Mouse (Mus musculus) heart, adult 2 months (tissue): Measurements from ENCODE around the gene 1110032A03Rik. TPM values are rescaled to one million over a fixed set of nuclear protein-coding genes. Genes with fewer than 3 reads are reported as not detected.

Experiments used
- DNase-seq, 2 experiments: peaks; one replicate each; pipeline ENCODE4 v3.0.0; 2021
- H3K27ac ChIP-seq: fragments of 200-600 bp; 2 replicates; pipeline ENCODE4 v1.8.1; 2022
- H3K27me3 ChIP-seq: fragments of 200-500 bp; 2 replicates; pipeline ENCODE4 v1.6.1; 2012; ENCODE audit warnings: mild to moderate bottlenecking, low read length, inconsistent platforms, mixed read lengths; ENCODE audit not compliant: control insufficient read depth, insufficient read depth
- H3K36me3 ChIP-seq: fragments of 200-500 bp; 2 replicates; pipeline ENCODE4 v1.6.1; 2012; ENCODE audit warnings: low read length, inconsistent platforms; ENCODE audit not compliant: control insufficient read depth, insufficient read depth
- H3K4me1 ChIP-seq: fragments of 200-500 bp; 2 replicates; pipeline ENCODE4 v1.6.1; 2011; ENCODE audit warnings: low read length; ENCODE audit not compliant: control insufficient read depth, insufficient read depth
- H3K4me3 ChIP-seq: fragments of 200-600 bp; 2 replicates; pipeline ENCODE4 v1.8.1; 2022
- H3K79me2 ChIP-seq: fragments of 200-500 bp; replicated peaks from 2 replicates; pipeline ENCODE4 v1.6.1; 2012; ENCODE audit warnings: mild to moderate bottlenecking, inconsistent platforms, low read length, moderate library complexity, mixed read lengths; ENCODE audit not compliant: control insufficient read depth, insufficient read depth
- H3K9ac ChIP-seq: fragments of 200-500 bp; 2 replicates; pipeline ENCODE4 v1.6.1; 2012; ENCODE audit warnings: low read depth, mild to moderate bottlenecking, control low read depth, inconsistent platforms, low read length, mixed read lengths
- CTCF ChIP-seq: fragments of 200-600 bp; IDR thresholded peaks from 2 replicates; pipeline ENCODE4 v1.8.1; 2022; ENCODE audit warnings: antibody characterized with exemption, mild to moderate bottlenecking, moderate library complexity
- EP300 ChIP-seq: fragments of 200-500 bp; IDR thresholded peaks from 2 replicates; pipeline ENCODE4 v1.6.1; 2011; ENCODE audit warnings: low read depth, low read length, control low read depth; ENCODE audit not compliant: insufficient read depth
- POLR2A ChIP-seq: fragments of 200-500 bp; IDR thresholded peaks from 2 replicates; pipeline ENCODE4 v1.6.1; 2011; ENCODE audit warnings: mild to moderate bottlenecking, low read depth, low read length, control low read depth; ENCODE audit not compliant: insufficient read depth
- WGBS: fragments of 180-500 bp; shearing (Covaris S2); methylation state at CpG from one replicate; pipeline ENCODE4 v1.1.7; 2018; 5-methylcytosine and 5-hydroxymethylcytosine counted together
- intact Hi-C: fragments of 180-260 bp; cut with DNase I; formaldehyde crosslinking; loops from one replicate; pipeline ENCODE4 v1.15.1; 2025
- polyA plus RNA-seq: library from polyadenylated mRNA; depleted of rRNA; stranded (reverse); fragments of >200 nt; gene quantifications from 2 replicates; pipeline ENCODE4 v1.2.3, GENCODE M21; 2012
- total RNA-seq, 2 experiments: library from RNA; stranded (reverse); gene quantifications; 2 replicates each; pipeline ENCODE4 v1.2.3; 2021

1110032A03Rik gene
- total and polyA plus RNA-seq, 3 experiments: 11.8 to 34.5 (median 12.1) TPM

DNA sequence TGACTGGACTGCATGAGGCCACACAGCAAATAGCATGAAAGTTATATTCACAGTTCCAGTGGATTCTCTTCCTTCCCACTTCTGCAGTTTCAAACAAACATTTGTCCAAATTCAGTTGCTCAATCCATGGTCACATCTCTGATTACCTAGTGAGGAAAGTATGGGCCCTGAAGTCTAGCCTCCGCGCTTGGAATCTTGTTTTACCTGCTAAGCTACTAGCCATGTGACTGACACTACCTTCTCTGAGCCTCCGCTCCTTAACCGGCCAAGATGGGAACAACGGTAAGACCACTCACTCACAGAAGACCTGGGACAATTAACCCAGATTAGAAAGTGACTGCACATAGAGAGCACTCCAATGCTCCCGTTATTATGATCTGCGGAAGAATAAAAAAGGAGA is 29.5 kb downstream of the 1110032A03Rik start:
- TF ChIP-seq EP300 (no peak), POLR2A (no peak), CTCF (no peak)
- intact Hi-C loops: no loop called here
- Histone ChIP-seq H3K27ac (peak overlapping the region; percentile 34), H3K4me3 (peak overlapping the region; percentile 35), H3K4me1 (peaks cover 2% of the 10 kb centered on the region), H3K79me2 (no peaks in the 10 kb centered on the region), H3K36me3 (no peaks in the 10 kb centered on the region), H3K27me3 (no peaks in the 10 kb centered on the region), H3K9ac (no peak overlapping the region; the same call in 1 of the 2 replicates)
- no peak for DNase-seq
- 28% methylated on average over 7 of the region's 7 CpGs for WGBS

GRCm38 (mm10) chr9:50742744-50743143 is 32.6 kb downstream of the 1110032A03Rik start:
- Histone ChIP-seq H3K36me3 (no peaks in the 10 kb centered on the region), H3K9ac (no peak overlapping the region), H3K27ac (peak overlapping the region; percentile 23; the same call in 1 of the 2 replicates), H3K4me1 (peaks cover 2% of the 10 kb centered on the region), H3K79me2 (no peaks in the 10 kb centered on the region), H3K27me3 (no peaks in the 10 kb centered on the region), H3K4me3 (no peak overlapping the region)
- TF ChIP-seq CTCF: no peak
- TF ChIP-seq POLR2A: no peak
- no peak for TF ChIP-seq EP300
- WGBS: 51% methylated on average over 2 of the region's 2 CpGs
- intact Hi-C loops: no loop called here
- no peak for DNase-seq

DNA sequence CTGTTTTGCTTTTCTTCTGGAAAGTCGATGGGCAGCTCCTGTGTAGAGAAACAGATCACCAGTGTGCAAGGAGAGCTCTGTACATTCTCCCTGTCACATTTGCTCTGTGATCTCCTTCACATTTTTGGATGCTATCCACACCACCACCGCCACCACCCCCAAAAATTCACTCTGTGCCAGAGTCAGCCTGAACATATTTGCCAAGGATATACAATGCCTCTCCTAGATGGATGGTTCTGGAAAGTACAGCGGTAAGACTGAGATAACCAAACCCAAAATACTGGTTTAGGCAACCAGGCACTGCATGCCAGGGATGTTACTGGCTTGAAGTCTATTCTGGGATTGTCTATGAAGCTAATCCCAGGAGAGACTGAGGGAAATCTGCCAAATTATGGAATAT is 33.1 kb downstream of the 1110032A03Rik start:
- Histone ChIP-seq H3K27ac (peak overlapping the region; percentile 23; the same call in 1 of the 2 replicates), H3K36me3 (no peaks in the 10 kb centered on the region), H3K4me1 (peaks cover 2% of the 10 kb centered on the region), H3K4me3 (no peak overlapping the region), H3K79me2 (no peaks in the 10 kb centered on the region), H3K9ac (no peak overlapping the region), H3K27me3 (no peaks in the 10 kb centered on the region)
- DNase-seq: no peak
- 49% methylated on average over 3 of the region's 3 CpGs for WGBS
- TF ChIP-seq POLR2A (no peak), EP300 (no peak), CTCF (no peak)
- intact Hi-C loops: no loop called here

DNA sequence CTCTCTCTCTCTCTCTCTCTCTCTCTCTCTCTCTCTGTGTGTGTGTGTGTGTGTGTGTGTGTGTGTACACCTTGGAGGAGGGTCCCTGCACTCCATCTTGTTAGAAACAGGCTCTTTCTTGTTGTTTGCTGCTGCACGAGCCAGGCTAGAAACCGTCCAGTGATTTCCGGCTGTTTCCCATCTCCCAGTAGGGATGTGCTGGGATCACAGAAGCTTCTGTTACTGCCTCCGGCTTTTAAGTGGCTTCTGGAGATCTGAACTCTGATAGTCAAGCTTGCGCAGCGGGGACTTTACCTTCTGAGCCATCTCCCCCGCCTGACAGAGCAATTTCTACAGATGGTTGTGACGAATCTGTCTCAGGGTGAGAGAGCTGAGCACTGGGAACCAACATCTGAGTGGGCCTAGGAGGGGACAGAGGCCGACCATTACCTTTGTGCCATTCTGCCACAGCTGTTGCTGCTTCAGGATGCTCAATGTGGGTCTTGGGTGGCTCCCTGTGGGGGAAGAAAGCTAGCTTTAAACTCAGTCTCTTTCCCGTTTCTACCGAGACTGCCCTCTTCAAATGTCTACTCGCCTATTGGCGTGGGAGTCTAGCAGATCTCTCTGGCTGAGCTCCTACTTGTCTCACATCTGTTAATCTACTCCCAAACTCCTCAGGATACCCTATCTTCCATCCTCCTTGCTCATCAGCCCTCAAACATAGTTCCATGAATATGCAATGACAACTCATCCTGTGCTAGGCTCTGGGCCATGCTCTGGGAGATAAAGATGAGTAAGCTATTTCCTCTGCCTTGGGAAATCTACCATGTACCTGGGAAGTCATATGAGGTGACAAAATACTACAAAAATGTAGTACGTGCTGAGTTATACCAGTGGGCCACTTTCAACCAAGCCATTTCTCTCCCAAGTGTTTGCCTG is 34.2 kb downstream of the 1110032A03Rik start:
- Histone ChIP-seq H3K79me2 (no peaks in the 10 kb centered on the region), H3K27ac (no peak overlapping the region), H3K4me3 (no peak overlapping the region), H3K27me3 (no peaks in the 10 kb centered on the region), H3K4me1 (peaks cover 2% of the 10 kb centered on the region), H3K9ac (no peak overlapping the region), H3K36me3 (no peaks in the 10 kb centered on the region)
- no peak for DNase-seq
- intact Hi-C loops: no loop called here
- 80% methylated on average over 14 of the region's 14 CpGs for WGBS
- no peak for TF ChIP-seq CTCF
- TF ChIP-seq EP300: no peak
- no peak for TF ChIP-seq POLR2A

GRCm38 (mm10) chr9:50738914-50739870 is 36.1 kb downstream of the 1110032A03Rik start, which contains the start of gene Dixdc1:
Dixdc1 (minus strand) TSS chr9:50739517.
- intact Hi-C loops: loop anchor here (5.0 kb wide), 1 partner anchor 42 kb away; no protein-coding TSS in a partner anchor
- Histone ChIP-seq H3K79me2 (no peaks in the 10 kb centered on the region), H3K36me3 (no peaks in the 10 kb centered on the region), H3K4me1 (peaks cover 2% of the 10 kb centered on the region), H3K9ac (no peak within 1 kb of the TSS), H3K27me3 (no peaks in the 10 kb centered on the region), H3K4me3 (peak within 1 kb of the TSS; percentile 21; the same call in 1 of the 2 replicates), H3K27ac (peak within 1 kb of the TSS; percentile 32; the same call in 1 of the 2 replicates)
- peak; percentile 93 to 95 for DNase-seq
- TF ChIP-seq EP300: no peak
- TF ChIP-seq CTCF: no peak
- TF ChIP-seq POLR2A: no peak
- 11% methylated on average over 35 of the region's 36 CpGs for WGBS
